Mouse (Mus musculus): ENCODE measurements around the gene Pcgf6.
"Not testable (repeated sequence)": the region's sequence is repeated elsewhere in the genome, so short reads cannot be mapped to it uniquely, and the experiment has no call there.

Gene Pcgf6

DNA sequence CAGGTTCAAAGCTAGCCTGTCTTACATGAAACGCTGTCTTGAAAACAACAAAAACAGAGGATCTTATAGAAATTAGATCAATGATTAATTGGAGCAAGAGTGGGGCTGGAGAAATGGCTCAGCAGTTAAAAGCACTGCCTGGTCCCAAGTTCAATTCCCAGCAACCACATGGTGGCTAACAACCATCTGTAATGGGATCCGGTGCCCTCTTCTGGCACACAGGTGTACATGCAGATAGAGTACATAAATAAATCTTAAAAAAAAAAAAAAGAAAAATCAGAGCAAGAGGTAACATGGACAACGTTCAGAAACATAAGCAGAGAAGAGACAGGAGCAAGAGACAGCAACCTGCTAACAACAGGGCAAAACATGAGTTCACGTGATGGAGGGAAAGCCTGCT is 24.2 kb downstream of the Pcgf6 start:
- no peak for DNase-seq (ENCODE audit: low read depth)

GRCm38 (mm10) chr19:47024954-47025353 is 25.8 kb downstream of the Pcgf6 start:
- peak; percentile 55 for DNase-seq (ENCODE audit: low read depth)

- no peak for DNase-seq (ENCODE audit: low read depth)
Measured at GRCm38 (mm10) chr19:47023546-47023945, 27.2 kb downstream of the Pcgf6 start.

GRCm38 (mm10) chr19:47022709-47023108 is 28.0 kb downstream of the Pcgf6 start:
- no peak for DNase-seq (ENCODE audit: low read depth)

- no peak for DNase-seq (ENCODE audit: low read depth)
Measured at GRCm38 (mm10) chr19:47019326-47019725, 31.4 kb downstream of the Pcgf6 start.

DNA sequence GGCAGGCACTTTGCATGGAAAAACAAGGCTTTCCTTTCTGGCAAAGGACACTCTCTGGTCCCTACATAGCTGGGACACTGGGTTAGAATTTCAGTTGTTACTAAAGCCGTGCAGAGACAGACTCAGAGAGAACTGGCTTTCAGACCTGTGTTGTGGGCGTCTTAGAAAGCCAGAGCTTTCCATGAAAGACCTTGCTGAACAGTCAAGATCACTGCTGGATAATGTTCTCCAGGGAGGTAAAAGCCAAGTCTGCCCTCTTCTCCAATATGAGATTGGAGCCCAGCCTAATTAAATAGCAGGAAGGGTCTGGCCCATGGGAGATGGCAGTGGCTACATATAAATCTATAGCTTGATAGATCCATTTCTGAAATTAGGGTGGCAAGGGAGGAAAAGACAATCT is 32.4 kb downstream of the Pcgf6 start:
- no peak for DNase-seq (ENCODE audit: low read depth)

DNA sequence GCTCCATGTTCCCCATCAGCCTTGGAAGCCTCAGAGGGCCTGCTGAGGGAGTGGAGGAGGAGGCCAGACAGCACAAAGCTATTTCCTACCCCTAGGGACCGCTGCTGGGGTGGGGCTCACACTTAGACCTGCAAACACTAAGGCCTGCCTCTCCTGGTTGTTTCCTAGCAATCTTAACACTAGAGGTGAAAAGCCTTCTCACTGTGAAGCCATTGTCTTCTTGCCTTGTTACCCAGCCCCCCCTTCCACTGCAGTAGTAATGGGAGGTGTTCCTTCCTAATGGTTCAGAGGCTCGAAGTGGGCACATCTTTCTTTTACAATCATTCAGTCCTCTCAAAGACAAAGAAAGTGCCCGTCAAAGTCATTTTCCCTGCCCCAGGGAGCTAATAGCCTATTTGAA is 32.9 kb downstream of the Pcgf6 start:
- no peak for DNase-seq (ENCODE audit: low read depth)

- peak; percentile 92 for DNase-seq (ENCODE audit: low read depth)
Measured at GRCm38 (mm10) chr19:47016487-47016886, 34.2 kb downstream of the Pcgf6 start.

GRCm38 (mm10) chr19:47015965-47016364 is 34.7 kb downstream of the Pcgf6 start:
- DNase-seq (ENCODE audit: low read depth), result no peak

GRCm38 (mm10) chr19:47015396-47015795 is 35.3 kb downstream of the Pcgf6 start:
- DNase-seq (ENCODE audit: low read depth), result no peak

DNA sequence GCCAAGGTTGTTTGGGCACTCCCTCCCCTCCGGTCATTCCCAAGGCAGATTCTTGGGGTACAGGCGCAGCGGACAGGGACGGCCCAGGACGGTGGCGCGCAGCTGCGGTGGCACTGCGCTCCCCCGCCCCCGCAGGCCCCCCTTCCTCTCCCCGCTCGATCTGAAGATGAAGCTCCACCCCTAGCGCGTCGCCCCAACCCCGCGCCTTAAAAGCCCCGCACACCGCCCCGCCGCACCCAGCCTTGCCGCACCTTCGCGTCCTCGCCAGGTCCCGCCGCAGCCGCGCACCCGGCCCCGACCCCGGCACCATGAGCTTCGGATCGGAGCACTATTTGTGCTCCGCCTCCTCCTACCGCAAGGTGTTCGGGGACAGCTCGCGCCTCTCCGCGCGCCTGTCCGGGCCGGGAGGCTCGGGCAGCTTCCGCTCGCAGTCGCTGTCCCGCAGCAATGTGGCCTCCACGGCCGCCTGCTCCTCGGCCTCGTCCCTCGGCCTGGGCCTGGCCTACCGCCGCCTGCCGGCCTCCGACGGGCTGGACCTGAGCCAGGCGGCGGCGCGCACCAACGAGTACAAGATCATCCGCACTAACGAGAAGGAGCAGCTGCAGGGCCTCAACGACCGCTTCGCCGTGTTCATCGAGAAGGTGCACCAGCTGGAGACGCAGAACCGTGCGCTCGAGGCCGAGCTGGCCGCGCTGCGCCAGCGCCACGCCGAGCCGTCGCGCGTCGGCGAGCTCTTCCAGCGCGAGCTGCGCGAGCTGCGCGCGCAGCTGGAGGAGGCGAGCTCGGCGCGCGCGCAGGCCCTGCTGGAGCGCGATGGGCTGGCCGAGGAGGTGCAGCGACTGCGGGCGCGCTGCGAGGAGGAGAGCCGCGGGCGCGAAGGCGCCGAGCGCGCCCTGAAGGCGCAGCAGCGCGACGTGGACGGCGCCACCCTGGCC is 36.0 kb downstream of the Pcgf6 start, which contains the start of the genes Ina and Nt5c2:
Ina (plus strand) TSS at position 252 of the 935 bp plus-strand sequence.
Nt5c2 (minus strand) TSS at position 707 of the 935 bp plus-strand sequence.
- no peak for DNase-seq (ENCODE audit: low read depth)

- no peak for DNase-seq (ENCODE audit: low read depth)
Measured at GRCm38 (mm10) chr19:47014159-47014446, 36.6 kb downstream of the Pcgf6 start.

- DNase-seq (ENCODE audit: low read depth), result no peak
Measured at GRCm38 (mm10) chr19:47013340-47014158, 37.2 kb downstream of the Pcgf6 start.

DNA sequence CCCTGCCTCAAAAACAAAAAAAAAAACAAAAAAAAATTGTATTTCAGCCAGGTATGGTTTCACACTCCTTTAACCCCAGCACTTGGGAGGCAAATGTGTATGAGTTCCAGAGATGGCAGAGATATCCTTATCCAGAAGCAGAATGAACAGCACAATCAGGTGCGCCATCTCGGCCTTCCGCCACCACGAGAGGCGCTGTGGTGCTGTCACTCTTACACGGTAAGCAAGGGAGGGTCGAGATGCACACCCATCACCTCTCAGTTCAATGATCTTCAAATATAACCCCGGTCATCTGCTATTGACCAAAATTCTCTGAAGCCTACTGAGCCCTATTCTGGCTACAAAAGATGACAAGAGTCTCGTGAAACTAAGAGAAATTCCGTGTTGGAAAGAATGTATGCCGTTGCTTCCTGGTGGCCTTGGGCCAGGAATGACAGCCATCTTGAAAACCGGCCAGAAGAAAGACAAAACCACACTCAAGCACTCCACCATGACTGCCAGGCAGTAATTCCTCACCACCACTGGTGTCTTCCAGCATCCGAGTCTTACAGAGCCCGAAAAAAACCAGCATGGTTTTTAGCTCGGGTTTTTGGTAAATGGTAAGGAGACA is 38.1 kb downstream of the Pcgf6 start:
- peak; percentile 49 for DNase-seq (ENCODE audit: low read depth)

DNA sequence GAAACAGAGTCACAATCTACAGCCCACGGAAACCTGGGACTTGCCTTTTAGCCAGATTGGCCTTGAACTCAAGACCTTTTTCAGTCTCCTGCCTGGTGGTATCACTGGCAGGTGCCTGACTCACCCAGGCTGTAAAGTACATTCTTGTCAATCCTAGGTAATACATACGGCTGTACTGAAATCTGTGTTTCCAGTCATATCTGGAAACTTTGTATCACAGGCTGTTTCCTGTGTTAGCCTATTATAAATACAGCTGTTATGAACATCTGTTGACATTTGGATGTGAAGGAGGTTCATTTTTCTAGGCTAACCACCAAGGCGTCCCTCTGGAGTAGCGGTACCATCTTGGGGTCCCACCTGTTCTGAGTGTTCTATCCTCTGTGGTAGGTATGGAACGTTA is 40.8 kb downstream of the Pcgf6 start:
- DNase-seq (ENCODE audit: low read depth), result no peak

DNA sequence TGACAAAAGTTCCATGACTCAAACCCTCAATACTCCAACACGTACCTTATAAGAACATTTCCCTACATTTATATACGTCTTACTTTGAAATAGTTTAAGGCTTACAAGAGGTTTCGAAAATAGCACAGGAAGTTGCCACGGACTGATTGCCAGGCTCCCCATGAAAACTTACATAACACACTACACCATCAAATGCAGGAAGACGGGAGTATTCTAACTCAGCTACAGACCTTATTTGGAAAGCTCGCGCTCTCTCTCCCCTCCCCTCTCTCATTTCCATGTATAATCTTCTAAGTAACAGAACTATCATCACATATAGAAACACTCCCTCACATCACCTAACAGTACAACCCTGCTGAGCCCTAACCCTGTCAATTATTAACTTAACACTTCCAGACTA is 41.3 kb downstream of the Pcgf6 start:
- no peak for DNase-seq (ENCODE audit: low read depth)

- DNase-seq (ENCODE audit: low read depth), result peak; percentile 90
Measured at GRCm38 (mm10) chr19:47006321-47006720, 44.4 kb downstream of the Pcgf6 start.

DNA sequence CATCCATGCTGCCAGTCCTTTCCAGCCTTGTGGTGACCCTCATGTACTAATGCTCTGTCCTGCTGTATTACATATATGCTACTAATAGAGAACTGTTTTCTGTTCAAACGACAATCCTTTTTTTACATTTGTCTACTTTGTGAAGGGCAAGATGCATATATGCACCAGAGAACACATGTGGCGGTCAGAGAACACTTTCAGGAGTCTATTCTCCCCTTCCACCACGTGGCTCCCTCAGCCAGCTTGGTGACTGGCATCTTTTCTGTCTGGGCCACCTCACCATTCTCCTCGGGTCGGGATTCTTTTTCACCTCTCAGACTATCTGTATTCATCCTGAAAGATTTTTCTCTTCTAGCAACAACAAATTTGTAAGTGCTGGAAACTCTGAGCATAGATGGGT is 44.8 kb downstream of the Pcgf6 start:
- no peak for DNase-seq (ENCODE audit: low read depth)

DNA sequence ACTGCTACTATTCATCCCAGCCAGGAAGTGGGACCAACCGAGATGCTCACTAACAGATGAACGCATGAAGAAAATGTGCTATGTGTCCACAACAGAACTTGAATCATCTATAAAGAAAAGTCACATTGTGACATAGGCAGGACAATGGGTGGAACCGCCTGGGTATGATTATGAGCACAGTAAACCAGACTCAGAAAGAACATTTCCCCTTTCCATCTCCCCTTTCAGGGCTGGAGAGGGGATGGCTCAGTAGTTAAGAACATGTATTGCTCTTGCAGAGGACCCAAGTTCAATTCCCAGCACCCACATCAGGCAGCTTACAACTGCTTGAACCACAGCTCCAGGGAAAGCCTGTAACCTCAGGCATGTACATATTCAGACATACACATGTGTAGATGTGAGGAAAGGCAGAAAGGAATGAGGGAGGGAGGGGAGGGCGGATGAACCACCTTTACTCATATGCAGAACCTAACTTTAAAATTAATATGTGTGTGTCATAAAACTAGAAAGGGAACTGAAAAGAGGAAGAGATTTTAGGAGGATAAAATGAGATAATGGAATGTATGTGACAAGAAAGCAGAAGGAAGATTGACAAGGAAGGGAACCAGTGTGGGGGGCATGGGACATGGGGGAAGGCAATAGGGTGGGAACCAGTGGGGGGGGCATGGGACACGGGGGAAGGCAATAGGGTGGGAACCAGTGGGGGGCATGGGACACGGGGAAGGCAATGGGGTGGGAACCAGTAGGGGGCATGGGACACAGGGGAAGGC is 46.8 kb downstream of the Pcgf6 start:
- no peak for DNase-seq (ENCODE audit: low read depth)

DNA sequence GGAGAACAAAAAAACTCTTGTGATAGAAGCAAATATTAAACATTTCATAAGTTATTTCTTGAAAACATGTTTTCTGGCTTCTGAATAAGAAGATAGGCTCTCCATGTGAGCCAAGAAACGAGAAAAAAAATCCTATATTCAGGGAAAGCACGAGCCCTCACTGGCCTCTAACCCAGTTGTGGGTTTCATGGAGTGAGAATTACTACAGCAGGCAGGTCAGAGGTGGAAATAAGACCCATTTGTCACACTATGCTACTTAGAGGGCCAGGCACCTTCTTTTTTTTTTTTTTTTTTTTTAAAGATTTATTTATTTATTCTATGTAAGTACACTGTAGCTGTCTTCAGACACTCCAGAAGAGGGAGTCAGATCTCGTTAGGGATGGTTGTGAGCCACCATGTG is 50.3 kb downstream of the Pcgf6 start:
- not testable (repeated sequence) for DNase-seq (ENCODE audit: low read depth)

DNA sequence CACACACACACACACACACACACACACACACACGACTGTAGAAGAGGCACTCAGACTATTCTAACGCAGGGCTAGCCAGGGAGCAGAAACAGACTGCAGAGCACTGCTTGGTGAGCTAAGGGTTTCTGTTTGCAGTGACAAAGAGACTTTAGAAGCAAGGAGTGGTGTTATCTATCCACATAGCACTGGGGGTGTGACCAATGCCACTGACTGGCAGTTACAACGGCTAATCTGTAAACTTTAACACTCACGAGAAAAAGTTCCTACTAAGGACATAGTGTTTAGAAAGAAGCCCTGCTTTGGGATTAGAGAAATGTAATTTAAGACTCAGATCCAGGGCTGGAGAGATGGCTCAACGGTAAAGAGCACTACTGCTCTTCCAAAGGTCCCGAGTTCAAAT is 51.0 kb downstream of the Pcgf6 start:
- no peak for DNase-seq (ENCODE audit: low read depth)

DNA sequence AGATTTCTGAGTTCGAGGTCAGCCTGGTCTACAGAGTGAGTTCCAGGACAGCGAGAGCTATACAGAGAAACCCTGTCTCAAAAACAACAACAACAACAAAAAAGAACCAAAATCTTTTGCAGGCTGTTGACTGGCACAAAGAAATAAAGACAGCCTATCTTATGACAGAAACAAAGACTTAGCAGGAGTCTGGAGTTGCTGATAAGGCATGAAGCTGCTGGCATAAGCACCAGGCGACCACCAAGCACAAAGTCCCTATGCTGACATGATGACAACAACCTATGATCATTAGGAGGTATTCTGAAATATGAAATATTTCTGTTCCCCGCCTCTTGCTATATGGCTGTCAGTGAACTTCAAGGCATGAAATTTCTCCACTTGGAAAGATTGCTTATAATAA is 51.8 kb downstream of the Pcgf6 start:
- DNase-seq (ENCODE audit: low read depth), result no peak
